Comparison of ENCODE assay signal across 28 mouse cellular contexts in genomic region chr10:36610400-36610799, GRCm38 (mm10).
DNase-seq lines count a peak whose midpoint lies in the region; ATAC-seq and TF ChIP-seq lines count a peak whose summit lies in the region.
"Had no signal": no experiment of that assay in that cellular context is flagged by ENCODE, and none has a peak within 500 bp of the region (broad histone marks: within the 10 kb centered on the region; RNA-seq: fewer than 3 reads in every experiment).

No protein-coding gene starts in this region.

- H3K9ac ChIP-seq in embryonic facial prominence, embryonic 14.5 days (ENCODE audit: low read depth, low read length): no peak overlapping the region
- H3K9ac ChIP-seq in limb, embryonic 14.5 days (ENCODE audit: low read depth, low read length, severe bottlenecking): no peak overlapping the region
- H3K9ac ChIP-seq: liver, embryonic 14.5 days had no signal

- H3K4me1 ChIP-seq in embryonic facial prominence, embryonic 14.5 days (ENCODE audit: control insufficient read depth, insufficient read depth, low read length): no peaks in the 10 kb centered on the region
- no peaks in the 10 kb centered on the region for H3K4me1 ChIP-seq in embryonic facial prominence, embryonic 10.5 days
- no peaks in the 10 kb centered on the region for H3K4me1 ChIP-seq in limb, embryonic 14.5 days (ENCODE audit: control insufficient read depth, insufficient read depth, low read length)
- H3K4me1 ChIP-seq in limb, embryonic 10.5 days: no peaks in the 10 kb centered on the region
- H3K4me1 ChIP-seq: hindbrain, embryonic 10.5 days had no signal

- 59% methylated on average over 1 of the region's 1 CpGs for WGBS in embryonic facial prominence, embryonic 14.5 days
- 94% methylated on average over 1 of the region's 1 CpGs for WGBS in embryonic facial prominence, embryonic 10.5 days
- 63% methylated on average over 1 of the region's 1 CpGs for WGBS in limb, embryonic 14.5 days
- WGBS in limb, embryonic 10.5 days: 100% methylated on average over 1 of the region's 1 CpGs

- no peaks in the 10 kb centered on the region for H3K9me3 ChIP-seq in embryonic facial prominence, embryonic 14.5 days (ENCODE audit: control insufficient read depth, low read length)
- no peaks in the 10 kb centered on the region for H3K9me3 ChIP-seq in embryonic facial prominence, embryonic 10.5 days
- no peaks in the 10 kb centered on the region for H3K9me3 ChIP-seq in limb, embryonic 14.5 days (ENCODE audit: control insufficient read depth, low read length)
- no peaks in the 10 kb centered on the region for H3K9me3 ChIP-seq in limb, embryonic 10.5 days (replicated peaks)
- H3K9me3 ChIP-seq: hindbrain, embryonic 10.5 days; midbrain, embryonic 10.5 days had no signal

- H3K4me3 ChIP-seq in embryonic facial prominence, embryonic 14.5 days (ENCODE audit: low read depth, low read length): no peak overlapping the region
- no peak overlapping the region for H3K4me3 ChIP-seq in embryonic facial prominence, embryonic 10.5 days
- no peak overlapping the region for H3K4me3 ChIP-seq in limb, embryonic 14.5 days (replicated peaks; ENCODE audit: low read length)
- H3K4me3 ChIP-seq in limb, embryonic 10.5 days: no peak overlapping the region
- H3K4me3 ChIP-seq in C2C12 (ENCODE audit: insufficient read depth, poor library complexity, severe bottlenecking): no peak overlapping the region
- H3K4me3 ChIP-seq: hindbrain, embryonic 10.5 days; left cerebral cortex, adult 2 months; midbrain, embryonic 10.5 days had no signal

- no peak for ATAC-seq in embryonic facial prominence, embryonic 14.5 days (ENCODE audit: low read depth)
- ATAC-seq in limb, embryonic 14.5 days (ENCODE audit: low FRiP score, low read depth): no peak
- ATAC-seq: forebrain, embryonic 16.5 days; intestine, postnatal 0 days; midbrain, embryonic 16.5 days; Patski had no signal

- H3K27me3 ChIP-seq in embryonic facial prominence, embryonic 14.5 days (replicated peaks; ENCODE audit: control insufficient read depth, insufficient read depth, low read length): no peaks in the 10 kb centered on the region
- H3K27me3 ChIP-seq in embryonic facial prominence, embryonic 10.5 days (replicated peaks; ENCODE audit: low read depth, poor library complexity, severe bottlenecking): no peaks in the 10 kb centered on the region
- H3K27me3 ChIP-seq in limb, embryonic 14.5 days (ENCODE audit: control insufficient read depth, insufficient read depth, low read length): no peaks in the 10 kb centered on the region
- H3K27me3 ChIP-seq in limb, embryonic 10.5 days (ENCODE audit: low read depth, poor library complexity, severe bottlenecking): no peaks in the 10 kb centered on the region
- no peaks in the 10 kb centered on the region for H3K27me3 ChIP-seq in C2C12 (ENCODE audit: control insufficient read depth, insufficient read depth, insufficient read length)
- H3K27me3 ChIP-seq: Patski had no signal

- peak; percentile 39 for DNase-seq in embryonic facial prominence, embryonic 14.5 days (ENCODE audit: low spot score)
- DNase-seq in embryonic facial prominence, embryonic 10.5 days (ENCODE audit: low spot score): no peak
- peak; percentile 11 for DNase-seq in limb, embryonic 14.5 days (ENCODE audit: low spot score)
- no peak for DNase-seq in limb, embryonic 10.5 days (ENCODE audit: low spot score)
- DNase-seq in adipocyte (ENCODE audit: low spot score): peak; percentile 9
- DNase-seq in kidney, postnatal 36 days: no peak
- no peak for DNase-seq in frontal cortex, adult 2 months (ENCODE audit: extremely low spot score in 1 of 2, low spot score in 1 of 2)
- DNase-seq: adrenal gland, adult 2 months; cerebellum, adult 11 months; cerebellum, adult 9-11 months; heart, postnatal 14 days; kidney, adult 9 months; kidney, postnatal 14 days; liver; lung, adult 2 months; lung, postnatal 14 days; retina, postnatal 1 day; right cerebral cortex, postnatal 14 days; thymus, postnatal 4 days had no signal

- H3K36me3 ChIP-seq in embryonic facial prominence, embryonic 14.5 days (ENCODE audit: control insufficient read depth, insufficient read depth, low read length): no peaks in the 10 kb centered on the region
- H3K36me3 ChIP-seq in embryonic facial prominence, embryonic 10.5 days (replicated peaks): no peaks in the 10 kb centered on the region
- H3K36me3 ChIP-seq in limb, embryonic 14.5 days (ENCODE audit: control insufficient read depth, insufficient read depth, low read length): no peaks in the 10 kb centered on the region
- H3K36me3 ChIP-seq in limb, embryonic 10.5 days: no peaks in the 10 kb centered on the region
- no peaks in the 10 kb centered on the region for H3K36me3 ChIP-seq in C2C12 (ENCODE audit: control insufficient read depth, insufficient read depth)
- H3K36me3 ChIP-seq: hindbrain, embryonic 10.5 days; midbrain, embryonic 10.5 days had no signal

- TF ChIP-seq CTCF in C2C12 (IDR thresholded peaks at IDR 0.05; ENCODE audit: control insufficient read depth, insufficient read depth, insufficient read length): no peak

- H3K79me3 ChIP-seq in C2C12 (ENCODE audit: low read depth): no peaks in the 10 kb centered on the region

- no peaks in the 10 kb centered on the region for H3K79me2 ChIP-seq in C2C12 (ENCODE audit: control insufficient read depth, insufficient read depth)

- no peak for TF ChIP-seq POLR2A in limb, embryonic 14.5 days (IDR thresholded peaks at IDR 0.05; ENCODE audit: borderline replicate concordance, extremely low read depth, insufficient read depth, insufficient read length)

- no peak overlapping the region for H3ac ChIP-seq in C2C12 (ENCODE audit: control insufficient read depth, insufficient read length, low read depth)

- no peak overlapping the region for H3K4me2 ChIP-seq in embryonic facial prominence, embryonic 14.5 days (ENCODE audit: low read depth, low read length)
- no peak overlapping the region for H3K4me2 ChIP-seq in limb, embryonic 14.5 days (replicated peaks; ENCODE audit: low read depth, low read length, severe bottlenecking)

- no peak overlapping the region for H3K27ac ChIP-seq in embryonic facial prominence, embryonic 14.5 days (replicated peaks; ENCODE audit: low read depth, low read length)
- H3K27ac ChIP-seq in embryonic facial prominence, embryonic 10.5 days (replicated peaks): no peak overlapping the region
- H3K27ac ChIP-seq in limb, embryonic 14.5 days (replicated peaks; ENCODE audit: low read depth, low read length): no peak overlapping the region
- no peak overlapping the region for H3K27ac ChIP-seq in limb, embryonic 10.5 days
- H3K27ac ChIP-seq: hindbrain, embryonic 10.5 days; left cerebral cortex, adult 2 months; liver, embryonic 14.5 days; midbrain, embryonic 10.5 days had no signal

TF ChIP-seq in C2C12, 6 proteins besides CTCF, POLR2A, EP300 and RAD21:
- TF ChIP-seq CEBPB (IDR thresholded peaks at IDR 0.05; ENCODE audit: low read depth): peak; percentile 35
- TF ChIP-seq MYOG (IDR thresholded peaks at IDR 0.05; ENCODE audit: control insufficient read depth, extremely low read depth, insufficient read length): no peak
- TF ChIP-seq USF1 (IDR thresholded peaks at IDR 0.05; ENCODE audit: low read depth): no peak
- no peak for TF ChIP-seq MAX (IDR thresholded peaks at IDR 0.05)

Comparison
In these comparisons a context has a peak if more than half of its experiments do, and no peak if none do; other contexts are left out.
1. DNase-seq: peak in embryonic facial prominence, embryonic 14.5 days (single experiment), limb, embryonic 14.5 days (single experiment) and adipocyte (single experiment); none in embryonic facial prominence, embryonic 10.5 days (single experiment), limb, embryonic 10.5 days (single experiment), kidney, postnatal 36 days (0 of 2) and frontal cortex, adult 2 months (0 of 2).